Mouse (Mus musculus) hematopoietic stem cell, adult 5-6 weeks (primary cell): ENCODE results near the gene Cnnm3. TPM values are rescaled to one million over a fixed set of nuclear protein-coding genes. Genes with fewer than 3 reads are reported as not detected.

ENCODE experiments used
- ATAC-seq, 2 experiments: fragments of 125-278 bp in 1 of 2; replicated peaks in 1 of 2; 2 replicates each; pipeline ENCODE4 v1.8.0; 2016 to 2017; ENCODE audit warnings: inconsistent platforms in 2 of 2, mild to moderate bottlenecking in 2 of 2, moderate number of reproducible peaks in 2 of 2, low read depth in 1 of 2, moderate TSS enrichment in 1 of 2; ENCODE audit not compliant: low FRiP score in 2 of 2, poor library complexity in 2 of 2, severe bottlenecking in 2 of 2, insufficient read depth in 1 of 2, low TSS enrichment in 1 of 2
- total RNA-seq: library from RNA; stranded (forward); fragments of 172-1452, 232-1000 nt; gene quantifications from 2 replicates; pipeline ENCODE4 v1.2.3, GENCODE M21; 2017

The Cnnm3 gene
- total RNA-seq, 1 experiment from 2014 or later = 14.3 TPM

- peak in 1 of 2 experiments; percentile 32; a peak in 1 of 4 replicates for ATAC-seq
Observed at GRCm38 (mm10) chr1:36492416-36493139, 19.1 kb upstream of the Cnnm3 start.

- ATAC-seq = no peak
Observed at GRCm38 (mm10) chr1:36493299-36493698, 18.4 kb upstream of the Cnnm3 start.

- ATAC-seq = no peak
Observed at GRCm38 (mm10) chr1:36496719-36497118, 14.9 kb upstream of the Cnnm3 start.

DNA sequence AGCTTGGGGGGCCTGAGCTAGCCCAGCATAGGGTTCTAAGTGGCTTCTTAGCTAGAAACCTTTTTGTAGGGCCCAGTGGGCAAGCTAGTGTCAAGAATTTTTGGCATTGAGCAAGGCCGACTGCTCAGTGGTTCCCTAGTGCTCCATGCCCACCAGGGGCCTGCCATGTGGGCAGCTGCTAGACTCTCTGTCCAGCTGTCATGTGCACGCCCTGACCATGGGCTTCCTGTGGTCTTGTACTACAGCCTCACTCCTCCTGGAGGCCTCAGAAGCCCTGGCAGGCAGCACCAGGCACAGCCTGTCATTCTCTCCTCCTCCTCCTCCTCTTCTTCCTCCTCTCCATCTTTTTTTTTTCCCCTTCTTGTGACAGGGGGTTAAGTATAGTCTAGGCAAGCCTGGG, 14.4 kb upstream of the Cnnm3 start:
- ATAC-seq = no peak

DNA sequence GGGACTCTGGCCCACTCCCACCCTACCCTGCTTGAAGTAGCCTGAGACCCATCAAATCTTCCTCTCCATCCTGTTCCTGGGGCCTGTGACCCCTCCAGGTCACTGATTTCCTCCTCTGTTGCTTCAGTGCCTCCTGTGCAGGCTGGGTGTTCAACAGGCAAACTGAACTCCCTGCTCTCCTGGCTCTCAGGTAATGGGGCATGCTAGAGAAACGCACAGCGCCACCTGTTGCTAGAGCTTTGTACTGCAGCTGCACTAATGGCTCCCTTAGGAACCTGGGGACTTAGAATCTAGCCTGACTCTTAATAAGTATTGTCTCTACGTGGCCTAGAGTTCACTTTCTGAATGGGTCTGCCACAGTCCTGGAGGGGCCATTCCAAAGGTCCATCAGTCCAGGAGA, 10.4 kb upstream of the Cnnm3 start:
- peak; percentile 65 to 83; a peak in 3 of 4 replicates for ATAC-seq

DNA sequence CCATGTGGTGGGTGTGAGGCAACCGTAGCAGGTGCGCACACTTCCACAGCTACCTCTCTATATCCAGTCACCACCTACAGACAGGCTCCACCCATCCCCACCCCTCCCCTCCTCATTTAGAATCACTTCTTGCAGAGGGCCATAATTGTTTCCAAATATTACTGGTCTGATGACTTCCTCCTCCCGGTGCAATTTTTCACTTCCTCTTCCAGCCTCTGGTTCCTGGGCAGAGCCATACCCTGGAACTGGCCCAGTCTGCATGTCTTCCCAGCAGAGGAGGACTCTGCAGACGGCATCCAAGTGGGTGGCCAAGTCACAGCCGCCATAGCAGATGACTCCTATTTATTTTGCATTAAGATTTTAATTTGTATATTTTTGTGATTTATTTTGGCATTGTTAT, 3.4 kb upstream of the Cnnm3 start:
- ATAC-seq = peak in 1 of 2 experiments; percentile 20; a peak in 2 of 4 replicates

DNA sequence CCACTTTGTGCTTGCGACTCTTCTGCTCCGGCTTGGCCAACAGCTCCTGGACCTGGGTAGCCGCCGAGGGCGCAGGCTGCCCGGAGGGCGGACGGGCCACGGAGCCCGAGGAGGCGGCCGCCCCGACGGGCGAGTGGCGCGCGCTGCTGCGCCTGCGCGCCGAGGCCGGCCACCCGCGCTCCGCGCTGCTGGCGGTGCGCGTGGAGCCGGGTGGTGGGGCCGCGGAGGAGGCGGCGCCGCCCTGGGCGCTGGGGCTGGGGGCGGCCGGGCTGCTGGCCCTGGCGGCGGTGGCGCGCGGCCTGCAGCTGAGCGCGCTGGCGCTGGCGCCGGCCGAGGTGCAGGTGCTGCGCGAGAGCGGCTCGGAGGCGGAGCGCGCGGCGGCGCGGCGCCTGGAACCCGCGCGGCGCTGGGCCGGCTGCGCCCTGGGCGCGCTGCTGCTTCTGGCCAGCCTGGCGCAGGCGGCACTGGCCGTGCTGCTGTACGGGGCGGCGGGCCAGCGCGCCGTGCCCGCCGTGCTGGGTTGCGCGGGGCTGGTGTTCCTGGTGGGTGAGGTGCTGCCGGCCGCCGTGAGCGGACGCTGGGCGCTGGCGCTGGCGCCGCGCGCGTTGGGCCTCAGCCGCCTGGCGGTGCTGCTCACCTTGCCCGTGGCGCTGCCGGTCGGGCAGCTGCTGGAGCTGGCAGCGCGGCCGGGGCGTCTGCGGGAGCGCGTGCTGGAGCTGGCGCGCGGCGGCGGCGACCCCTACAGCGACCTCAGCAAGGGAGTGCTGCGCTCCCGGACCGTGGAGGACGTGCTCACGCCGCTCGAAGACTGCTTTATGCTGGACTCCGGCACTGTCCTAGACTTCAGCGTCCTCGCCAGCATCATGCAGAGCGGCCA, 660 bp downstream of the Cnnm3 start:
- no peak; a peak in 1 of 4 replicates for ATAC-seq

- no peak for ATAC-seq
Observed at GRCm38 (mm10) chr1:36512966-36513280, 1.3 kb downstream of the Cnnm3 start.

DNA sequence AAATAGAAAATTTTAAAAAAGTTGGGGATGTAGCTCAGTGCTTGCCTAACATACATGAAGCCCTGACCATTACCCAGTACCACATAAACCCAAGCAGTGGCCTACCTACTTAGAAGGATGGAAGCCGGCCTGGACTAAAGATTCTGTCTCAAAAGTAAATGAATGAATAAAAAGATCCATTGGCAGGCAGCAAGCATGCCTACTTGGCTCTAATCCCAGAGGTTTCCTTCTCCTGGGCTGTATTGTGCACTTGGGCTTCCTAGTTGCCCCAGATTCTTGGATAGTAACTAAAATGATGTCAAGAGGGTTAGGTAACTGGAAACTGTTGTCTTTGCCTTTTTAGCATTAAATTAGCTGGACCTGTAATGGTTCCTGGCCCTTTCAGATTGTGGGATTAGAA, 1.6 kb downstream of the Cnnm3 start:
- no peak for ATAC-seq

GRCm38 (mm10) chr1:36513718-36514117, 2.1 kb downstream of the Cnnm3 start:
- no peak for ATAC-seq

DNA sequence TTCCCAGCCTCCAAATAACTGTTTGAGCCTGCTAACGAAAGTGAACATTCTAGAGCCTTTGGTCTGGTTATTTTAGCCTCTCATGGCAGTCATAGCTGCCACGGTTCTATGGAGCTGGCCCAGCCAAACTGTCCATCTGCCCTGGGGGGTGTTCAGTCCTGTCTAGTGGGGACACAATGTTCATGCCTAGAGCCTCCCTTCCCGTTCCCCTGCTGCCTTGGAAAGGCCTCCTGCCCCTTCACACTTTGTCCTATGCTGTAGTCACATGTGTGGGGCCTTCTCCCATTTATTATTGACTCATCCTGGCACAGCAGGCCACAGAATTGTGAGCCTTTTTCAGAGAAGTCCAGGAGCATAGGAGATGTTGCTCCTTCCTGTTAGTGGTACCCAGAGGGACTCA, 6.6 kb downstream of the Cnnm3 start:
- no peak for ATAC-seq

- ATAC-seq = no peak
Observed at GRCm38 (mm10) chr1:36519626-36520025, 8.0 kb downstream of the Cnnm3 start.

- ATAC-seq = no peak
Observed at GRCm38 (mm10) chr1:36522210-36522609, 10.5 kb downstream of the Cnnm3 start.

GRCm38 (mm10) chr1:36523332-36524013, 11.8 kb downstream of the Cnnm3 start:
- ATAC-seq = no peak

DNA sequence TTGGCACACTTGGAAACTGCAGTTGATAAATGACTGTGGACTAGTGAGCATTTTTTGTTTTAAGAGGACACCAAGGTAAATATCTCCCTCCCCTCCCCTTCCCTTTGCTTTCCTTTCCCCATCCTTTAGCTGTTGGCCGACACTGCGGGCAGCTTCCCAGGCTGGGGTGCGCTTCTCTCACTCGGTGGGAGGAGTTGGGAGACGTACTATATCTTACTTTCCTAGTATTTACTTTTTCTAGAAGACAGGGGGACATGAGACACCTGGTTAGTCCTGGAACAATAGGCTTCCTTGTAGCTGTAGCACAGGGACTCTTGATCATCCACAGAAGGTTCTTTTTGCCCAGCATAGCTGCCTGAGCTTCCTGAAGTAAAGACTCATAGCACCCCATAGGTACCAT, 12.4 kb downstream of the Cnnm3 start:
- ATAC-seq = no peak

GRCm38 (mm10) chr1:36525774-36526173, 14.1 kb downstream of the Cnnm3 start:
- no peak for ATAC-seq

DNA sequence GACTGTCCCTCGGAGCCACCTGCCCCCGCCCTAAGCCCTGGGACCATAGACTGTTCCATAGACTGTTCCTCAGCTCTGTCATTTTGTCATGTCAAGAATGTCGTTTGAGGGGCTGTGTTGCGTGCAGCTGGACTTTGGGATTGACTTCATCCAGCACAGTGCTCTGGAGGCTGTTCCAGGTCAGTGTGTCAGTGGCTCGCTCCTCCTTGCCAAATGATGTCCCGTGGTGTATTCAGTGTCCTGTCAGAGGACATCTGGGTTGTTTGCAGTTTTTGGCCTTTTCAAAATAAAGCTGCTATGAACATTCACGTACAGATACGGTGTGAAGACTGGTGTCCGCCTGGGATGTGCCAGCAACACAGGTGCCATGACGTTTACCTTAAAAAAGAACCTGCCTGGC, 15.2 kb downstream of the Cnnm3 start:
- no peak for ATAC-seq

- no peak for ATAC-seq
Observed at GRCm38 (mm10) chr1:36528351-36528750, 16.7 kb downstream of the Cnnm3 start.
